Mouse (Mus musculus) mouse embryonic stem cell (cell line): ENCODE measurements around the gene Vsig10l.

Experiments
- in situ Hi-C, 2 experiments: fragments of 300-500 bp; cut with MboI; formaldehyde crosslinking; loops; 1 replicate in 1 of 2; 3 replicates in 1 of 2; pipeline ENCODE4 v1.14.3; 2019 to 2020; ENCODE audit warnings: low sequenced_read_pairs in 2 of 2, low pct_unique_long_range_greater_than_20kb in 1 of 2, mixed read lengths in 1 of 2; ENCODE audit not compliant: unreplicated experiment in 1 of 2

The Vsig10l gene

GRCm38 (mm10) chr7:43495343-43496021 is 32.5 kb downstream of the Vsig10l start:
- in situ Hi-C loops: no loop called here

GRCm38 (mm10) chr7:43511707-43512478 is 48.9 kb downstream of the Vsig10l start:
- in situ Hi-C loops: no loop called here

- in situ Hi-C loops: no loop called here
Observed at GRCm38 (mm10) chr7:43512519-43512918, 49.6 kb downstream of the Vsig10l start.

GRCm38 (mm10) chr7:43515076-43515475 is 52.1 kb downstream of the Vsig10l start:
- in situ Hi-C loops: no loop called here

GRCm38 (mm10) chr7:43518341-43518740 is 55.4 kb downstream of the Vsig10l start:
- in situ Hi-C loops: no loop called here
